Mouse (Mus musculus) liver, embryonic 12.5 days (tissue): ENCODE measurements around the gene Adgrl3. TPM values are rescaled to one million over a fixed set of nuclear protein-coding genes. Genes with fewer than 3 reads are reported as not detected.

ENCODE experiments used
- ATAC-seq: fragments of 200-750 bp; cut with Nextera tagmentation; 2 replicates; pipeline ENCODE4 v1.8.0; 2017; ENCODE audit warnings: moderate number of reproducible peaks, mild to moderate bottlenecking, moderate library complexity
- H3K27ac ChIP-seq: fragments of 300-500 bp; sonication (generic); 2 replicates; pipeline ENCODE4 v1.5.1; 2016; ENCODE audit warnings: mild to moderate bottlenecking
- H3K27me3 ChIP-seq: fragments of 300-500 bp; sonication (generic); replicated peaks from 2 replicates; pipeline ENCODE4 v1.6.1; 2016; ENCODE audit warnings: mild to moderate bottlenecking, moderate library complexity
- H3K36me3 ChIP-seq: fragments of 300-500 bp; sonication (generic); 2 replicates; pipeline ENCODE4 v1.6.1; 2016; ENCODE audit warnings: mild to moderate bottlenecking, moderate library complexity
- H3K4me1 ChIP-seq: fragments of 300-500 bp; sonication (generic); 2 replicates; pipeline ENCODE4 v1.6.1; 2016
- H3K4me2 ChIP-seq: fragments of 300-500 bp; sonication (generic); 2 replicates; pipeline ENCODE4 v1.6.1; 2016; ENCODE audit warnings: mild to moderate bottlenecking, moderate library complexity
- H3K4me3 ChIP-seq: fragments of 300-500 bp; sonication (generic); 2 replicates; pipeline ENCODE4 v1.5.1; 2016; ENCODE audit warnings: mild to moderate bottlenecking, moderate library complexity
- H3K9ac ChIP-seq: fragments of 300-500 bp; sonication (generic); 2 replicates; pipeline ENCODE4 v1.6.1; 2016; ENCODE audit warnings: mild to moderate bottlenecking, moderate library complexity
- H3K9me3 ChIP-seq: fragments of 300-500 bp; sonication (generic); replicated peaks from 2 replicates; pipeline ENCODE4 v1.6.1; 2016; ENCODE audit warnings: mild to moderate bottlenecking, moderate library complexity
- WGBS: fragments of 180-500 bp; shearing (Covaris S2); methylation state at CpG from one replicate; pipeline ENCODE4 v1.1.7; 2016; ENCODE audit not compliant: insufficient replicate concordance; 5-methylcytosine and 5-hydroxymethylcytosine counted together
- polyA plus RNA-seq: library from polyadenylated mRNA; unstranded; fragments of >200 nt; fragmentation: Nextera tagmentation; extraction: Ambion mirVana; gene quantifications from 2 replicates; pipeline ENCODE4 v1.2.1, GENCODE M21; 2016

Gene Adgrl3
- polyA plus RNA-seq, 1 experiment from 2014 or later: 4.1 TPM

- no peaks in the 10 kb centered on the region for H3K9me3 ChIP-seq
- no peaks in the 10 kb centered on the region for H3K4me1 ChIP-seq
- H3K36me3 ChIP-seq: no peaks in the 10 kb centered on the region
- H3K27ac ChIP-seq: no peak overlapping the region
- no peak overlapping the region for H3K4me2 ChIP-seq
- H3K27me3 ChIP-seq: no peaks in the 10 kb centered on the region
- WGBS: 88% methylated on average over 1 of the region's 1 CpGs
- H3K9ac ChIP-seq: no peak overlapping the region
- no peak for ATAC-seq
- H3K4me3 ChIP-seq: no peak overlapping the region
Measured at GRCm38 (mm10) chr5:81593396-81593995, 573.6 kb downstream of the Adgrl3 start.

- H3K4me3 ChIP-seq: no peak overlapping the region
- WGBS: 60% methylated on average over 6 of the region's 6 CpGs
- H3K9me3 ChIP-seq: no peaks in the 10 kb centered on the region
- no peak for ATAC-seq
- no peaks in the 10 kb centered on the region for H3K36me3 ChIP-seq
- H3K4me1 ChIP-seq: no peaks in the 10 kb centered on the region
- no peak overlapping the region for H3K9ac ChIP-seq
- H3K4me2 ChIP-seq: no peak overlapping the region
- H3K27me3 ChIP-seq: no peaks in the 10 kb centered on the region
- no peak overlapping the region for H3K27ac ChIP-seq
Measured at GRCm38 (mm10) chr5:81598041-81598440, 578.1 kb downstream of the Adgrl3 start.

- no peaks in the 10 kb centered on the region for H3K4me1 ChIP-seq
- no peaks in the 10 kb centered on the region for H3K27me3 ChIP-seq
- ATAC-seq: no peak
- whole genome bisulfite sequencing: 80% methylated on average over 4 of the region's 4 CpGs
- H3K4me3 ChIP-seq: no peak overlapping the region
- H3K36me3 ChIP-seq: no peaks in the 10 kb centered on the region
- no peak overlapping the region for H3K4me2 ChIP-seq
- no peaks in the 10 kb centered on the region for H3K9me3 ChIP-seq
- no peak overlapping the region for H3K27ac ChIP-seq
- no peak overlapping the region for H3K9ac ChIP-seq
Measured at GRCm38 (mm10) chr5:81602889-81603288, 583.0 kb downstream of the Adgrl3 start.

GRCm38 (mm10) chr5:81605646-81606045, 585.7 kb downstream of the Adgrl3 start:
- Histone ChIP-seq H3K4me3 (no peak overlapping the region), H3K4me1 (no peaks in the 10 kb centered on the region), H3K9me3 (no peaks in the 10 kb centered on the region), H3K36me3 (no peaks in the 10 kb centered on the region), H3K9ac (no peak overlapping the region), H3K27me3 (no peaks in the 10 kb centered on the region), H3K4me2 (no peak overlapping the region), H3K27ac (no peak overlapping the region)
- WGBS: 69% methylated on average over 1 of the region's 1 CpGs
- no peak for ATAC-seq

GRCm38 (mm10) chr5:81610223-81610622, 590.3 kb downstream of the Adgrl3 start:
- Histone ChIP-seq H3K4me1 (no peaks in the 10 kb centered on the region), H3K36me3 (no peaks in the 10 kb centered on the region), H3K27me3 (no peaks in the 10 kb centered on the region), H3K9ac (no peak overlapping the region), H3K4me3 (no peak overlapping the region), H3K27ac (no peak overlapping the region), H3K9me3 (no peaks in the 10 kb centered on the region), H3K4me2 (no peak overlapping the region)
- ATAC-seq: no peak
- WGBS: 62% methylated on average over 5 of the region's 5 CpGs

GRCm38 (mm10) chr5:81614674-81615073, 594.7 kb downstream of the Adgrl3 start:
- ATAC-seq: no peak
- no peaks in the 10 kb centered on the region for H3K4me1 ChIP-seq
- no peaks in the 10 kb centered on the region for H3K36me3 ChIP-seq
- no peaks in the 10 kb centered on the region for H3K27me3 ChIP-seq
- no peak overlapping the region for H3K4me2 ChIP-seq
- 66% methylated on average over 4 of the region's 4 CpGs for WGBS
- no peak overlapping the region for H3K4me3 ChIP-seq
- H3K27ac ChIP-seq: no peak overlapping the region
- no peak overlapping the region for H3K9ac ChIP-seq
- H3K9me3 ChIP-seq: no peaks in the 10 kb centered on the region

- WGBS: 49% methylated on average over 5 of the region's 5 CpGs
- ATAC-seq: no peak
- Histone ChIP-seq H3K4me1 (no peaks in the 10 kb centered on the region), H3K4me3 (no peak overlapping the region), H3K36me3 (no peaks in the 10 kb centered on the region), H3K4me2 (no peak overlapping the region), H3K27ac (no peak overlapping the region), H3K9ac (no peak overlapping the region), H3K9me3 (no peaks in the 10 kb centered on the region), H3K27me3 (no peaks in the 10 kb centered on the region)
Measured at GRCm38 (mm10) chr5:81621106-81621505, 601.2 kb downstream of the Adgrl3 start.

GRCm38 (mm10) chr5:81621715-81622114, 601.8 kb downstream of the Adgrl3 start:
- WGBS: 55% methylated on average over 3 of the region's 3 CpGs

GRCm38 (mm10) chr5:81623846-81624245, 603.9 kb downstream of the Adgrl3 start:
- H3K9me3 ChIP-seq: no peaks in the 10 kb centered on the region
- no peak overlapping the region for H3K4me2 ChIP-seq
- H3K4me1 ChIP-seq: no peaks in the 10 kb centered on the region
- H3K27ac ChIP-seq: no peak overlapping the region
- H3K4me3 ChIP-seq: no peak overlapping the region
- no peaks in the 10 kb centered on the region for H3K36me3 ChIP-seq
- no peaks in the 10 kb centered on the region for H3K27me3 ChIP-seq
- ATAC-seq: no peak
- H3K9ac ChIP-seq: no peak overlapping the region
- whole genome bisulfite sequencing: 54% methylated on average over 1 of the region's 1 CpGs

More at GRCm38 (mm10) chr5:81621715-81622114, 601.8 kb downstream of the Adgrl3 start:
- Histone ChIP-seq H3K27me3 (no peaks in the 10 kb centered on the region), H3K27ac (no peak overlapping the region), H3K36me3 (no peaks in the 10 kb centered on the region), H3K4me3 (no peak overlapping the region), H3K4me1 (no peaks in the 10 kb centered on the region), H3K4me2 (no peak overlapping the region), H3K9ac (no peak overlapping the region), H3K9me3 (no peaks in the 10 kb centered on the region)
- no peak for ATAC-seq

- whole genome bisulfite sequencing: 46% methylated on average over 2 of the region's 2 CpGs
- ATAC-seq: no peak
Measured at GRCm38 (mm10) chr5:81636169-81636568, 616.2 kb downstream of the Adgrl3 start.

GRCm38 (mm10) chr5:81638422-81638821, 618.5 kb downstream of the Adgrl3 start:
- H3K9me3 ChIP-seq: no peaks in the 10 kb centered on the region
- no peaks in the 10 kb centered on the region for H3K27me3 ChIP-seq
- H3K4me2 ChIP-seq: no peak overlapping the region
- no peak overlapping the region for H3K4me3 ChIP-seq
- no peak overlapping the region for H3K9ac ChIP-seq
- H3K27ac ChIP-seq: no peak overlapping the region
- no peaks in the 10 kb centered on the region for H3K4me1 ChIP-seq
- H3K36me3 ChIP-seq: no peaks in the 10 kb centered on the region
- 55% methylated on average over 2 of the region's 2 CpGs for WGBS
- no peak for ATAC-seq

More at GRCm38 (mm10) chr5:81636169-81636568, 616.2 kb downstream of the Adgrl3 start:
- H3K27me3 ChIP-seq: no peaks in the 10 kb centered on the region
- H3K9me3 ChIP-seq: no peaks in the 10 kb centered on the region
- H3K4me1 ChIP-seq: no peaks in the 10 kb centered on the region
- H3K9ac ChIP-seq: no peak overlapping the region
- no peak overlapping the region for H3K27ac ChIP-seq
- no peak overlapping the region for H3K4me2 ChIP-seq
- no peaks in the 10 kb centered on the region for H3K36me3 ChIP-seq
- no peak overlapping the region for H3K4me3 ChIP-seq

GRCm38 (mm10) chr5:81640118-81640517, 620.2 kb downstream of the Adgrl3 start:
- WGBS: 74% methylated on average over 4 of the region's 4 CpGs
- no peak for ATAC-seq
- H3K4me3 ChIP-seq: no peak overlapping the region
- no peaks in the 10 kb centered on the region for H3K27me3 ChIP-seq
- no peak overlapping the region for H3K27ac ChIP-seq
- no peak overlapping the region for H3K9ac ChIP-seq
- no peaks in the 10 kb centered on the region for H3K36me3 ChIP-seq
- no peak overlapping the region for H3K4me2 ChIP-seq
- H3K4me1 ChIP-seq: no peaks in the 10 kb centered on the region
- no peaks in the 10 kb centered on the region for H3K9me3 ChIP-seq

- WGBS: 49% methylated on average over 5 of the region's 5 CpGs
- no peak for ATAC-seq
Measured at GRCm38 (mm10) chr5:81645557-81645956, 625.6 kb downstream of the Adgrl3 start.

More at GRCm38 (mm10) chr5:81645557-81645956, 625.6 kb downstream of the Adgrl3 start:
- no peaks in the 10 kb centered on the region for H3K9me3 ChIP-seq
- H3K27ac ChIP-seq: no peak overlapping the region
- no peaks in the 10 kb centered on the region for H3K27me3 ChIP-seq
- no peaks in the 10 kb centered on the region for H3K36me3 ChIP-seq
- H3K4me1 ChIP-seq: no peaks in the 10 kb centered on the region
- H3K4me3 ChIP-seq: no peak overlapping the region
- no peak overlapping the region for H3K4me2 ChIP-seq
- no peak overlapping the region for H3K9ac ChIP-seq
